Mouse (Mus musculus): Measurements from ENCODE around the gene Btnl9.

Btnl9 gene

DNA sequence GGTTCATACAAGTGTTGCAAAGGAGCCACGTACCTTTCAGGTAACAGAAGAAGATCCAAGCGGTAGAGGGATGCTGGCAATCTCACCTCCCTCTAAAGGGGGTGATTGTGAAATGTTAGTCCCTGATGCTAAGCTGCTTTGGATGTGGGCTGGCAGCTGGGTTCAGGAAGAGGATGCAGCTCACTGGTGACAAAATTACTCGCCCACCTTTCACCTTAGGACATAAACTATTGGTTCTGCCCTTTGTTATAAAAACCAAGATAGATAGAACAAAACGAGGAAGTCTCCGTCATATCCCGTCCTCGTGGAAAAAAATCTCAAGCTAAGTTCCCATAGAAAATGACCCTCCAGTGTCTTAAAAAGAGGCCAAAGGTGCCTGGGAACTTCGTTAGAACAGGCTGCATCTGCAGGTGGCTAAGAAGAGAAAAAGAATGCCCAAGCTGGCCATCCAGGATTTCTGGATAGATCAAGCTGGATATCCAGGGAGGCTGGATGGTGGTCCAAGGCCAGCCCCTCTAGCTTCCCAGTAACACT, at the start of gene Btnl9:
Gene Btnl9 (minus strand): TSS at position 205 of the 534 bp plus-strand sequence.
- in situ Hi-C loops (cut with MboI; ENCODE audit: low pct_unique_long_range_greater_than_20kb in 1 of 2, low sequenced_read_pairs in 2 of 2, unreplicated experiment in 1 of 2), result loop anchor here in 1 of 2 experiments (5.0 to 25.0 kb wide), 2 partner anchors 85 to 225 kb away; partner anchors contain the start of gene Olfr1389

DNA sequence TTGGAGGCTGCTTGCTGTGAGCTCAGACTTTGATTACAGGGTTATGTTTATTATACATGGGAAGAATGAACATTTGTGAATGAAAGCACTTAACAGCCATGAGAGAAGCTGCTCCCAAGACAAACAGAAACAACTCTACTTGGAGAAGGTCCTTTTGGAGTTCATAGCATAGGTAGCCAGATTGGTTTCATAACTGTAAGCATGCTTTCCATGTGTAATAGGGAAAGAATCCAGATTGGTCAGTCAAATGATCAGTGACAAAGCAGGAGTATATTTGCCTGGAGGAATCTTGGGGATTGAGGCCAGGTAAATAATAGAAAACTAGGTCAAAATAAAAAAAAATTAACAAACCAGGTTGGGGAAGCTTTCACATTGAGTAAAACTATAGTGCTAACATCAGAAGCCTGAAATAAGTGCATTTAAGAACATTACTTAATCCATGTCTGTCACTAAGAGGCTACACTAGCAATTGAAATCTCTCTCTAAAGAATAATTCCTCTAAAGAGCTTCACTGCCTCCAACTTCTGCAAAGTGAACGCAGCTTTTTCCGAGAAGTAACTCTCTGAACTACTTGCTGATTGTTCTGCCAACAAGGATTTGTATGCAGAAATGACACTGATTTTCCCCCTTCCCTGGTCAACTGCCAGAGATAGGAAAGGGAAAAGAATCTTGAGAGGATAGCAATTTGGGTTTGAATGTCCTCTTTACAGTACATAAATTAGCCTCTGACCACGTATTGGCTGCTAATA, 48.7 kb upstream of the Btnl9 start:
- in situ Hi-C loops (cut with MboI; ENCODE audit: low pct_unique_long_range_greater_than_20kb in 1 of 2, low sequenced_read_pairs in 2 of 2, unreplicated experiment in 1 of 2), result no loop called here

DNA sequence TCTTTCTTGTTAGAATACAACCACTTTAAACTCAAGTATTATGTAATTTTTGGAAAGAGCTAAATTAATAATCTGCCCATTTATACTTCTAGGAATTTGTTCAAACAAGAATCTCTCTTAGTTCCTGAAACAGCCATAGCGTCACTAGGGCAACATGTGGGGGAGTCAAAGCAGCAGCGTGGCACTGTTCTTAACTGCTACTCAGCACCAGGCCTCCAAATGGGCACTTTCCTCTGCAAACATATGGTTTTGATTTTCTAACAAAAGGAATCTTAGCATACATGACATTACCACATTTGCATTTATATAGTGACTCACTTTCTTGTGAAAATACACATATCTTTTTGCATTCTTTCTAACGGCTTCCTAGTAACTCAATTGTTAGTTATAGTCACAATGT, 45.8 kb upstream of the Btnl9 start:
- in situ Hi-C loops (cut with MboI; ENCODE audit: low pct_unique_long_range_greater_than_20kb in 1 of 2, low sequenced_read_pairs in 2 of 2, unreplicated experiment in 1 of 2), result no loop called here

DNA sequence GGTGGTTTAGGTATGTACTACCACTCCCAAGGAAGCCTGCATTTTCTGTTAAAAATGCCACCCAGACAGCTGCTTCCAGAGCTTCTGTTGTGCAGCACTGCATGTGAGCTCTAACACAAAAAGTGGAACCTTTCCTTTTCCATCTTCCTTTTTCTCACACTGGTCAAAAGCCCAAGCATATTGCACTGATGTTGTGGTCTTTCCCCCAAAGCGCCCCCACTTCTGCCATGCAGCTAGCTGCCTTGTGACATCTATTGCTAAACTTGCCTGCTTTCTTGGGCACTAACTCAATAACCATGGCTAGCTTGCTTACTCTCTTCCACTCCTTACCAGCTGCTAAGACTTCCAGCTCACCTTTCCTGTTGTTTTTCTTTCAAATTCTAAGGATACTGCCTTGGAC, 37.5 kb upstream of the Btnl9 start:
- in situ Hi-C loops (cut with MboI; ENCODE audit: low pct_unique_long_range_greater_than_20kb in 1 of 2, low sequenced_read_pairs in 2 of 2, unreplicated experiment in 1 of 2), result no loop called here

DNA sequence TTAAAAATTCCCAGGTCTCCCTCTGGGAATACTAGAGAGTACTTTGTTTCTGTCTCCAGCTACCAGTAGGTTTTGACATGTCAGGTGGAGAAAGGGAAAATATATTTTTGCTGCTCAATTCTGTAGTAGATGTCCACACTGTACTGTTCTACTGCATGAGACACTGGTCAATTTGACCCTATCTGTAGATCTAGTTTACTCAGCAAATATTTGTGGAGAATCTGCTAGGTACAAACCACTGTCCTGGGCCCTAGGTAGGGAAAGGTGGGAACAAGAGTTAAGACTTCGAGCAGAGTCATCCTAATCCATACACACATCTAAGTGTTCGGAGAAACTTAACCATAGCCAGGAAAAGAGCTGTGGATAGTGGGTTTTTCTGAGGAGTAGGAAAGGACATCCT, 32.3 kb upstream of the Btnl9 start:
- in situ Hi-C loops (cut with MboI; ENCODE audit: low pct_unique_long_range_greater_than_20kb in 1 of 2, low sequenced_read_pairs in 2 of 2, unreplicated experiment in 1 of 2), result no loop called here

DNA sequence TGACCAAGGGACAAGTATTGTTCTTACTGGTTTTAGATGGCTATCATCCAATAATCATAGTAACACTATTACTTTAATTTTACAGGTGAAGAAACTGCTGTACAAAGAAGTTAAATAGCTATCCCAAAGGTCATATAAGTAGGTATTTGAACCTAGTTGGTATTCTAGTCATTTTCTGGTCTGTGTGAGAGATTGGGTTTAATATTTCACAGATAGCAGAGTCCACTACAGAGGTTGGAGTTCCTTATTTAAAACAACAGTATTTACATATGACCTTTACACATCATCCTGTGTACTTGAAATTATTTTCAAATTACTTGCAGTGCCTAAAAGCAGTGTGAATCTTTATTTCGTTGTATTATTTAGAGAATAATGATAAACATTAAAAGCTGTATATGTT, 26.5 kb upstream of the Btnl9 start:
- in situ Hi-C loops (cut with MboI; ENCODE audit: low pct_unique_long_range_greater_than_20kb in 1 of 2, low sequenced_read_pairs in 2 of 2, unreplicated experiment in 1 of 2), result no loop called here

DNA sequence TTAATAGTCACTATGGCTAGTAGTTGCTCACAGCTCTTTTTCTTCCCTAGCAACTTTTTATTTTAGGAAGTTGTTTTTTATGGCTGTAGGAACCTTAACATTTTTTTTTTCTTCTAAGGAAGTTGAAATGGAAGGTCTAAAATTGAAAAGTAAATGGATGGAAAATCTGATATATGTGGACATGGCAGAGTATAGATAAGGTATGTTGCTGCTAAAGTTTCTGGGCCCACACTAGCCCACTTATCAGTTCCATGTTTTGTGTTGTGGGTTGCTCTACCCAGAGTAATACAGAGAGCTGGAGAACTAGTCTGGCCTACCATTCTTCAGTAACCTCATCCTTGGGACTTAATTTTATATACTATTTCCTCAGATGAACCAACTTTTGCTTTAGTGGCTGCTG, 25.6 kb upstream of the Btnl9 start:
- in situ Hi-C loops (cut with MboI; ENCODE audit: low pct_unique_long_range_greater_than_20kb in 1 of 2, low sequenced_read_pairs in 2 of 2, unreplicated experiment in 1 of 2), result no loop called here

DNA sequence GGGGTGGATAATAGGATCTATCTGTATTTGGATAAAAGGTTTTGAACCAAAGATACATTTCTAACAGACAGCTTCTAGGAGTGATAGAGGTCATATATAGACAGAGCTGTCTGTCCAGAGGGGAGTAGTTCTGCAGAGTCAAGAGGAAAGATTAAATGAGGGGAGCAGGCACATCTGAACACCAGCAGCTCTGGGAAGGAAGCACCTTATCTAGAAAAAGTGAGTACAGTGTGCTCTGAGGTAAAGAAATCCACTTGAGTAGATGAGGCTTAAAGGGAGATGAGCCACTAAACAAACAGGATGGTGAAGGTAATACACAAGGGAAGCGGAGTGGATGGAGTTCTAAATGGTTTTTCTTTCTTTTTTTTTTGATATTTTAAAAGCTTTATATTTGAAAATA, 20.5 kb upstream of the Btnl9 start:
- in situ Hi-C loops (cut with MboI; ENCODE audit: low pct_unique_long_range_greater_than_20kb in 1 of 2, low sequenced_read_pairs in 2 of 2, unreplicated experiment in 1 of 2), result no loop called here

DNA sequence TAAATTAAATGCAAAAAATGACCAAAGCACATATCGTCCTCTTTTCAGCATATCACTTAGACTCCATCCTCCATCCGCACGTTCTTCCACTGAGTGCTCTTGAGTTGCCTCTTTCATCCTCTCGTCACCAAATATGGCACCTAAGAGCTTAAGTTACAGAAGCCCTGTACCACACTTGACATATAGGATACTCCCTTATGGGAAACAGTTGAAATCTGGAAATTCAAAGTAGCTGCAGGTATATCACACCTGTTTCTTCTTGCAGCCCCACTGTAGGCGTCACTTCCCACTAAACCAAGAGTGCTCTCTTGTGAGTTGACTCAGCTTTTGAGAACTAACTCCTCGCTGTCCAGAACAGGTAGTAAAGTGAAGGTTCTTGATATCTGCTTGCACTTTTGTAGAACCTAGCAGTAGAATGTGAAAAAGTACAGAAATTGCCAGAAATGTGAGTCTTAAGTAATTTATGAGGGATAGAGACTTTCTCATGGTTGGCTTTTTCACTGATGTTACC, 18.2 kb upstream of the Btnl9 start:
- in situ Hi-C loops (cut with MboI; ENCODE audit: low pct_unique_long_range_greater_than_20kb in 1 of 2, low sequenced_read_pairs in 2 of 2, unreplicated experiment in 1 of 2), result no loop called here

DNA sequence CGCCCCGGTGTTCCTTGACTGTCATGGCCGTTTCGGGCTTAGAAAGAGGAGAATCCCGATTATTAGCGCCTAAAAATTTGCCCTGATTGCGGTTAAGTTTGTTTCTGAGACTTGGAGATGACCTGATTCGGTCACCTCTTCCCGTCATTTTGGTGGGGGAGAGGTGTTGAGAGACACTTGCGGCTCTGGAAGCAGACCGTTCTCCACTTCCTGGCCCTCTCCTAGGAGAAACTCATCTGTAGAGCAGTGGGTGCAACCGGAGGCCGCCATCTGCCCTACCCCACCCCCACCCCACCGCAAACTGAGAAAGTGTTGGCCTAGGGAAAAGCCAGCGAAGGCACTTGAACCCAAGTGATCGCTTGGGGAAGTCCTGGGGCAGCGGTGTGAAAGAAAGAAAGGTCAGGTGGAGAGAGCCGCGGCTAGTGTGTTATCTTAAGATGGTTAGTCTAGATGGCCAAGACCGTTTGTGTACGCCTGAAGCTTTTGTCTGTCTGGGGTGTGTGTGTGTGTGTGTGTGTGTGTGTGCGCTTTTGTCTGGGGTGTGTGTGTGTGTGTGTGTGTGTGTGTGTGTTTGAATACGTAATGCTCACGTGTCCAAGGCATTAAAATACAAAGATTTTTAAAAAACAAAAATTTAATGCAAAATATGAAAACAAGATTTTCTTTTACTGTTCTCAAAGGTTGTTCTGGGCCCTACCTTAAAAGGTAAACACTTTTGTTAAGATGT, 17.0 kb upstream of the Btnl9 start:
- in situ Hi-C loops (cut with MboI; ENCODE audit: low pct_unique_long_range_greater_than_20kb in 1 of 2, low sequenced_read_pairs in 2 of 2, unreplicated experiment in 1 of 2), result no loop called here

DNA sequence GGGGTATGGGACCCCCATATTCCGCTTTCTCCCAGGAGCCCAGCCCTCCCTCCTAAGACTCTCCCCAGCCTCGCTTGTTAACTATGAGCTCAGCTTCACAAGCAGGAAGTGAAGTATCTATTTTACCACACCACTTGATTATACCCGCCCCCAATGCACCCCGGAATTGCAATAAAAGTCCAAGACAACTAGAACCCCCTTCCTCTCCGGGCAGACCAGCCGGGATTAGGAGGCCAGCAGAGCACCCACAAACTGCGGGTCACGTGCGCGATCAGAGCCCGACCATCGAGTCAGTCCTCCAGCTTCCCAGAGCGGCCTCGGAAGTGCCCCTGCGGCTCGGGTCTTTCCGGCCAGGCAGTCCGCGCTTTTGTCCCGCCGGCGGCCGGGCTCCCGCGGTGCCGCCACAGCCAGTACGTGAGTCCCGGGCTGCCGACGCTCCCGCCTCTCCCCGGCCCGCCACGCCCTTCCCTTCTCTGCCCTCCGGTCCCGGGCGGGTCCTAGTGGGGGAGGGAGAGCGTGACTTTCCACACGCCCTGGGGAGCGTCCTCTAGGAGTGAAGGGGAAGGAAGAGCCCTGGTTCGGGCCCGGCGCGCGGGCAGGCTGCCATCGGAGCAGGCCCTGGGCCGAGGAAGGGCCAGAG, 16.3 kb upstream of the Btnl9 start, which contains the start of gene Zfp62:
Gene Zfp62 (plus strand): TSS at position 164 of the 640 bp plus-strand sequence.
- in situ Hi-C loops (cut with MboI; ENCODE audit: low pct_unique_long_range_greater_than_20kb in 1 of 2, low sequenced_read_pairs in 2 of 2, unreplicated experiment in 1 of 2), result no loop called here

DNA sequence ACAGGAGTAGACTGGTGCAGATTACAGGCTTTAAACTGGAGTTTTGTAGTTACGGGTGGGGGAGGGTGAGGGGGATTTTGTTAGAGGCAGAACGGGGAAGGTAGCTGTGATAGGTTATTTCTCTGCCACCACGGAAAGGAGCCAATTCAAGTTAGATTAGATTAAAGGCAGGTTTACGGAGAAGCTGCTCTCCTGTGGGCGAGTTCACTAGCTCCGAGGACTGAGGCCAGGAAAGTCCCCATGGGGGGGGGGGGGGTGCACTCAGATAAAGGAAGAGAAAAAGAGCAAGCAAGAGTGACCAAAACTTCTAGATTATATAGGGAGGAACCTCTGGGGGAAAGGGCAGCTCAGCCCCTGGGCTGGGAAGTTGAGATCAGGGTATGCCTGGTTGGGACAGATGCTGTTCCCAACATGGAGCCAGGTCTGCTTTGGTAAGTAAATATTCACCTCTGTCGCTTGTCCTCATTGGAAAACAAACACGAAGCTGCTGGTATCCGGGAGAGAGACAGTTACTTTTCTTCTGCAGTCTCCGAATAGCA, 15.6 kb upstream of the Btnl9 start:
- in situ Hi-C loops (cut with MboI; ENCODE audit: low pct_unique_long_range_greater_than_20kb in 1 of 2, low sequenced_read_pairs in 2 of 2, unreplicated experiment in 1 of 2), result no loop called here

DNA sequence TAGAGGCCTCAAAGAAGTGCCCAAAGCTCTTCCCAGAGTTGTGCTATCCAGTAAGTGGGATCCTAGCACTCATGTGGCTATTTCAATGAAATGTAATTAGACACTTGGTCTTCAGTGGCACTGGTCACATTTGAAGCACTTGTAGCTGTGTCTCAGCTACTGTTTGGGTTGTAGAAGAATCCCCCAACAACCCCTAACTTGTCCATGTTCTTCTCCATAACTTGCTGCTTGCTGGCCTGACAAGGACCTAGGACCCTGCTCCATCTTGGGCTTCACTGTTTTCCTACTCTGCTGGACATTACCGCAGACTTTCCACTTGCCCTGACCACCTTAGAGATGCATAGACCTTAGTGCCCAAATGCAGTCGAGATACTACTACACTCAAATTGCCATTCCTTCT, 15.1 kb upstream of the Btnl9 start:
- in situ Hi-C loops (cut with MboI; ENCODE audit: low pct_unique_long_range_greater_than_20kb in 1 of 2, low sequenced_read_pairs in 2 of 2, unreplicated experiment in 1 of 2), result no loop called here

DNA sequence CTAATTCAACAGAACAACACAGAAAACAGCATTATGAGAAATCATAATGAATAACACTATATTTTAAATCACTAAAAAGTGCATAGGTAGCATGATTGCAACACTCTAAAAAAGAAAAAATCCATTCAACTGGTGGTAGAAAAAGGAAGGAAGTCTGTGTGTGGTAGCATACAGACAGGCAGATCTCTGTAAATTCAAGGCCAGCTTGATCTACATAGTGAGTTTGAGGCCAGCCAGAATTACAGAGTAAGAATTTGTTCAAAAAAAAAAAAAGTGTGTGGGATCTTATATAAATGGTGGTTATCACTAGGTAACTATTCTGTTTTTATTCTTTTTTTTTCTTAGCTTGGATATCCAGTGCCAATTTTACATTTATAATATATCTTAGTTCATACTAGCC, 14.2 kb upstream of the Btnl9 start:
- in situ Hi-C loops (cut with MboI; ENCODE audit: low pct_unique_long_range_greater_than_20kb in 1 of 2, low sequenced_read_pairs in 2 of 2, unreplicated experiment in 1 of 2), result no loop called here

DNA sequence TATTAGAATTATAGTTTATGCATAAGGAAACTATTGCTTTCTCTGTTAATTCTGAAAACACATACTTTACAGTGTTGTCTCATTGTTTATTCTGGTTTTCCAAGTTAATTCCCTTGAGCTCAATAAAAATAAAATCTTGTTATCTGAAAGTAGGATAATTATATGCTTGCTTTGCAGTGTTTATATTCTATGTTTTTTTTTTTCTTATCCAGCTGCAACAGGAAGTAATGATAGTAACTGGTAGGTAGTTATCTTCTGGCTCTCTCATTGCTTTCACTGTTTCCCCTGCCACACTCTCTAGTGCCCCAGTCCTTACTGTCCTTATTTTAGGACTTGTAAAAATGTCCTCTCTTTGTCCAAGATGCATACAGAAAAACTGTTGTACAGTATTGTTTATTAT, 13.7 kb upstream of the Btnl9 start:
- in situ Hi-C loops (cut with MboI; ENCODE audit: low pct_unique_long_range_greater_than_20kb in 1 of 2, low sequenced_read_pairs in 2 of 2, unreplicated experiment in 1 of 2), result no loop called here

DNA sequence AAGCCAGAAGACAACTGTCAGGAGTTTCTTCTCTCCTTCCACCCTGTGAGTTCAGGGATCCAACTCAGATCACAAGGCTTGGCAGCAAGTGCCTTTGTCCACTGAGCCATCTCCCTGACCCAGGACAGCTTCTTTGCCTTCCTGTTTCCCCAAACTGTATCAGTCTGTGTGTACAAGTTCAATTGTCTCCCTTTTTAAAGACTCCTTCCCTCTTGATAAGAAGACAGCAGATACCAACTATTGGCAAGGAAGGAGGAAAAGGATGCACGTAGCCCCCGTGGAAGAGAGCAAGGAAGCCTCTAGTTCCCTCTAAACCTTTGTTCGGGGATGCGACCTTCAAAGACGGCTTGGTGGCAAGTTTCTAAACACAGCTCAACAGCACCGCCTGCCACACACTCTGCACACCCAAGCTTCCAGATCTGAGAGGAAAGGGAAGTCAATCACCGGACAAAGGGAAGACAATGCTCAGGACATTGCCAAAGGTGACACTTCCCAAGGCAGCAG, 8.9 kb upstream of the Btnl9 start:
- in situ Hi-C loops (cut with MboI; ENCODE audit: low pct_unique_long_range_greater_than_20kb in 1 of 2, low sequenced_read_pairs in 2 of 2, unreplicated experiment in 1 of 2), result loop anchor here in 1 of 2 experiments (25.0 kb wide), 1 partner anchor 216 kb away; the partner anchor contains the start of gene Olfr1389

DNA sequence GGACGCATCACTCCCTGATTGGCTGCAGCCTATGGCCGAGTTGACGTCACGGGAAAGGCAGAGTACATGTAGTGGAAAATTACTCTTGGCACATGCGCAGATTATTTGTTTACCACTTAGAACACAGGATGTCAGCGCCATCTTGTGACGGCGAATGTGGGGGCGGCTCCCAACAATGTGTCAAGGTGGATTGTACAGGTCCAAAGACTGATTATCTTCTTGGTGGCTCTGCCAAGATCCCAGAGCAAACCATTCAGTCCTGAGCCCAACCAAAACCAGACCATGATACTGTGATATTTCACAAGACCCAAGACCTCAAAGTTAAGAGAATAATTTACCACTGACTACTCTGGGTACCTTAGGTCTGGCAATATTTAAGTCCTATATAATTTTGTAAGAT, 7.8 kb upstream of the Btnl9 start:
- in situ Hi-C loops (cut with MboI; ENCODE audit: low pct_unique_long_range_greater_than_20kb in 1 of 2, low sequenced_read_pairs in 2 of 2, unreplicated experiment in 1 of 2), result loop anchor here in 1 of 2 experiments (25.0 kb wide), 1 partner anchor 218 kb away; the partner anchor contains the start of gene Olfr1389

DNA sequence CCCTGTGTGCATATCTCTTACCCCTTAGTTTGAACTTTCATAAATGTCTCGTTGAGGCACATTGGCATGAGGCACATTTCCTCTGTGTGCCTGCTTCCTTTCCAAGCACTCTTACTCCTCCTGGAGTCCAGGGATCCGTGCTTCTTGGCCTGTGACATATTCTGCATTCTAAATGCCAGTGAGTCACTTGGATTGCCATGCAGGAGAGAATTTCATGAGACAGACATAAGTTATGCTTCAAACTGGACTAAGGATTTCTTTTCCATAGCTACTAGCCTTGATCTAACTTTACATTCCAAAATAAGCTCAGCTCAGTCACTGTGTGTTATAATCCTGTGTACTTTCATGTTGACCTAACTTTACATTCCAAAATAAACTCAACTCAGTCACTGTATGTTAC, 4.1 kb upstream of the Btnl9 start:
- in situ Hi-C loops (cut with MboI; ENCODE audit: low pct_unique_long_range_greater_than_20kb in 1 of 2, low sequenced_read_pairs in 2 of 2, unreplicated experiment in 1 of 2), result loop anchor here in 1 of 2 experiments (25.0 kb wide), 1 partner anchor 221 kb away; the partner anchor contains the start of gene Olfr1389

Data from mouse embryonic stem cell (cell line).